In genomic region chr4:43591961-43592360, GRCm38 (mm10) we compare ENCODE assay signal across 24 mouse cellular contexts. TPM values are rescaled to one million over a fixed set of nuclear protein-coding genes. Genes with fewer than 3 reads are reported as not detected.
A peak's percentile ranks its signal among the peaks of the same experiment; 100 is the strongest.
DNase-seq lines count a peak whose midpoint lies in the region; ATAC-seq and TF ChIP-seq lines count a peak whose summit lies in the region.
"Had no signal": no experiment of that assay in that cellular context is flagged by ENCODE, and none has a peak within 500 bp of the region (broad histone marks: within the 10 kb centered on the region; RNA-seq: fewer than 3 reads in every experiment).

No protein-coding gene starts in this region.

- no peak for TF ChIP-seq EP300 in liver, postnatal 0 days (IDR thresholded peaks at IDR 0.05; ENCODE audit: low read depth)

- H3K27ac ChIP-seq in liver, embryonic 11.5 days (ENCODE audit: low read depth, low read length) = no peak overlapping the region
- no peak overlapping the region for H3K27ac ChIP-seq in liver, postnatal 0 days (ENCODE audit: low read depth)
- no peak overlapping the region for H3K27ac ChIP-seq in midbrain, embryonic 11.5 days (ENCODE audit: low read depth, low read length)
- no peak overlapping the region for H3K27ac ChIP-seq in midbrain, embryonic 10.5 days (replicated peaks)
- H3K27ac ChIP-seq: embryonic facial prominence, embryonic 10.5 days; embryonic facial prominence, embryonic 12.5 days; forebrain, embryonic 13.5 days; forebrain, embryonic 15.5 days had no signal

- H3K4me1 ChIP-seq in liver, embryonic 11.5 days (replicated peaks; ENCODE audit: control insufficient read depth, insufficient read depth, low read length) = peaks cover 9% of the 10 kb centered on the region
- H3K4me1 ChIP-seq in liver, postnatal 0 days (ENCODE audit: insufficient read depth) = no peaks in the 10 kb centered on the region
- H3K4me1 ChIP-seq in midbrain, embryonic 11.5 days (ENCODE audit: control insufficient read depth, insufficient read depth, low read length) = no peaks in the 10 kb centered on the region
- peaks cover 5% of the 10 kb centered on the region; the same call in 1 of the 2 replicates for H3K4me1 ChIP-seq in midbrain, embryonic 10.5 days
- H3K4me1 ChIP-seq: embryonic facial prominence, embryonic 12.5 days; forebrain, embryonic 13.5 days; forebrain, embryonic 15.5 days had no signal

- ATAC-seq in liver, embryonic 11.5 days (replicated peaks; ENCODE audit: low FRiP score) = no peak
- no peak for ATAC-seq in liver, postnatal 0 days
- ATAC-seq in midbrain, embryonic 11.5 days (ENCODE audit: low FRiP score) = no peak
- ATAC-seq: activated CD4-positive, CD25-positive, alpha-beta regulatory T cell, adult 4 months; CD4-positive, CD25-positive, alpha-beta regulatory T cell, adult 4 months; forebrain, embryonic 13.5 days; forebrain, embryonic 15.5 days; Patski had no signal

- no peak overlapping the region for H3K9ac ChIP-seq in liver, embryonic 11.5 days (ENCODE audit: low read depth, low read length)
- H3K9ac ChIP-seq in liver, postnatal 0 days (replicated peaks) = no peak overlapping the region
- H3K9ac ChIP-seq in midbrain, embryonic 11.5 days (ENCODE audit: low read length) = no peak overlapping the region
- H3K9ac ChIP-seq: embryonic facial prominence, embryonic 12.5 days; forebrain, embryonic 13.5 days; forebrain, embryonic 15.5 days had no signal

- peak; percentile 64 for DNase-seq in heart, adult 11 months
- DNase-seq in heart, adult 9 months (ENCODE audit: low spot score in 2 of 2) = no peak
- DNase-seq in liver, embryonic 11.5 days (ENCODE audit: low spot score) = peak; percentile 22
- DNase-seq in liver, postnatal 0 days = no peak
- peak; percentile 69 for DNase-seq in midbrain, embryonic 11.5 days (ENCODE audit: low spot score, missing footprints)
- DNase-seq in midbrain, embryonic 10.5 days (ENCODE audit: low spot score) = no peak
- DNase-seq: adrenal gland, adult 8-10 months; adrenal gland, postnatal 14 days; adrenal gland, postnatal 36 days; B cell, adult 2 months; cerebellum, adult 11-12 months; cerebellum, adult 2 months; cerebellum, adult 9-10 months; cerebellum, postnatal 10 days; cerebellum, postnatal 25 days had no signal

- no peaks in the 10 kb centered on the region; the same call in 1 of the 2 replicates for H3K27me3 ChIP-seq in liver, embryonic 11.5 days (replicated peaks; ENCODE audit: control insufficient read depth, insufficient read depth, low read length)
- H3K27me3 ChIP-seq in liver, postnatal 0 days (ENCODE audit: insufficient read depth, low read length) = no peaks in the 10 kb centered on the region
- H3K27me3 ChIP-seq in midbrain, embryonic 11.5 days (ENCODE audit: control insufficient read depth, insufficient read depth, low read length) = no peaks in the 10 kb centered on the region
- H3K27me3 ChIP-seq in midbrain, embryonic 10.5 days (ENCODE audit: low read depth, poor library complexity, severe bottlenecking) = no peaks in the 10 kb centered on the region
- H3K27me3 ChIP-seq: CH12.LX; embryonic facial prominence, embryonic 12.5 days; forebrain, embryonic 13.5 days; forebrain, embryonic 15.5 days had no signal

- no peak overlapping the region for H3K4me2 ChIP-seq in liver, embryonic 11.5 days
- H3K4me2 ChIP-seq in liver, postnatal 0 days (ENCODE audit: low read depth, low read length) = no peak overlapping the region
- H3K4me2 ChIP-seq in midbrain, embryonic 11.5 days = no peak overlapping the region
- H3K4me2 ChIP-seq: embryonic facial prominence, embryonic 12.5 days; forebrain, embryonic 13.5 days; forebrain, embryonic 15.5 days had no signal

- TF ChIP-seq CTCF in liver, postnatal 0 days (IDR thresholded peaks at IDR 0.05; ENCODE audit: low read depth) = no peak

- 72% methylated on average over 3 of the region's 3 CpGs for WGBS in liver, embryonic 11.5 days
- WGBS in liver, postnatal 0 days (ENCODE audit: insufficient replicate concordance) = 75% methylated on average over 3 of the region's 3 CpGs
- 82% methylated on average over 3 of the region's 3 CpGs for WGBS in midbrain, embryonic 11.5 days
- WGBS in midbrain, embryonic 10.5 days = 75% methylated on average over 3 of the region's 3 CpGs

- H3K9me3 ChIP-seq in liver, embryonic 11.5 days (ENCODE audit: control insufficient read depth, low read length) = no peaks in the 10 kb centered on the region
- no peaks in the 10 kb centered on the region for H3K9me3 ChIP-seq in liver, postnatal 0 days (ENCODE audit: low read length)
- H3K9me3 ChIP-seq in midbrain, embryonic 11.5 days (ENCODE audit: control insufficient read depth, low read length) = no peaks in the 10 kb centered on the region
- no peaks in the 10 kb centered on the region for H3K9me3 ChIP-seq in midbrain, embryonic 10.5 days (replicated peaks)
- H3K9me3 ChIP-seq: embryonic facial prominence, embryonic 10.5 days; embryonic facial prominence, embryonic 12.5 days; forebrain, embryonic 13.5 days; forebrain, embryonic 15.5 days; G1E had no signal

- H3K4me3 ChIP-seq in liver, embryonic 11.5 days (ENCODE audit: low read depth, low read length) = no peak overlapping the region
- H3K4me3 ChIP-seq in liver, postnatal 0 days (ENCODE audit: low read depth, low read length) = no peak overlapping the region
- no peak overlapping the region for H3K4me3 ChIP-seq in midbrain, embryonic 11.5 days (ENCODE audit: low read depth, low read length)
- no peak overlapping the region for H3K4me3 ChIP-seq in midbrain, embryonic 10.5 days
- H3K4me3 ChIP-seq: embryonic facial prominence, embryonic 10.5 days; embryonic facial prominence, embryonic 12.5 days; forebrain, embryonic 13.5 days; forebrain, embryonic 15.5 days had no signal

- H3K36me3 ChIP-seq in liver, embryonic 11.5 days (ENCODE audit: control insufficient read depth, insufficient read depth, low read length) = no peaks in the 10 kb centered on the region
- no peaks in the 10 kb centered on the region for H3K36me3 ChIP-seq in liver, postnatal 0 days (replicated peaks; ENCODE audit: insufficient read depth, low read length)
- H3K36me3 ChIP-seq in midbrain, embryonic 11.5 days (ENCODE audit: control insufficient read depth, insufficient read depth, low read length) = no peaks in the 10 kb centered on the region
- H3K36me3 ChIP-seq in midbrain, embryonic 10.5 days = no peaks in the 10 kb centered on the region
- H3K36me3 ChIP-seq: embryonic facial prominence, embryonic 10.5 days; embryonic facial prominence, embryonic 12.5 days; forebrain, embryonic 15.5 days had no signal

RNA-seq across cellular contexts. Expression of gene Msmp, which starts 7.7 kb away (rescaled TPM):
- 0.75 and 2.2 TPM in 2 replicates for polyA plus RNA-seq in liver, embryonic 11.5 days (2014; fragmentation: Nextera tagmentation; extraction: Ambion mirVana)
- polyA plus RNA-seq in liver, postnatal 0 days (2015; fragmentation: Nextera tagmentation; extraction: Ambion mirVana) = 0.96 TPM in 1 of 2 replicates, not detected in the other
- polyA plus RNA-seq in midbrain, embryonic 11.5 days (2014; fragmentation: Nextera tagmentation; extraction: Ambion mirVana) = 0.63 TPM in 1 of 2 replicates, not detected in the other
- 0.32 and 0.74 TPM in 2 replicates for polyA plus RNA-seq in midbrain, embryonic 10.5 days (2016; fragmentation: Nextera tagmentation; extraction: Ambion mirVana)
- polyA plus RNA-seq: activated CD4-positive, CD25-positive, alpha-beta regulatory T cell, adult 4 months; CD4-positive, CD25-positive, alpha-beta regulatory T cell, adult 4 months; cerebellum, adult 2 months; G1E; Patski had no signal

RNA-seq across cellular contexts. Expression of gene Gba2, which starts 13.3 kb away (rescaled TPM):
- 18.8 and 20.3 TPM in 2 replicates for polyA plus RNA-seq in liver, embryonic 11.5 days (2014; fragmentation: Nextera tagmentation; extraction: Ambion mirVana)
- polyA plus RNA-seq in liver, postnatal 0 days (2015; fragmentation: Nextera tagmentation; extraction: Ambion mirVana) = 7.3 and 8.4 TPM in 2 replicates
- 24.5 and 26.1 TPM in 2 replicates for polyA plus RNA-seq in midbrain, embryonic 11.5 days (2014; fragmentation: Nextera tagmentation; extraction: Ambion mirVana)
- polyA plus RNA-seq in midbrain, embryonic 10.5 days (2016; fragmentation: Nextera tagmentation; extraction: Ambion mirVana) = 26.7 and 31.6 TPM in 2 replicates

RNA-seq across cellular contexts. Expression of gene Rgp1, which starts 13.4 kb away (rescaled TPM):
- 18.4 and 22.9 TPM in 2 replicates for polyA plus RNA-seq in liver, embryonic 11.5 days (2014; fragmentation: Nextera tagmentation; extraction: Ambion mirVana)
- polyA plus RNA-seq in liver, postnatal 0 days (2015; fragmentation: Nextera tagmentation; extraction: Ambion mirVana) = 6.3 and 7.3 TPM in 2 replicates
- 22.0 and 25.2 TPM in 2 replicates for polyA plus RNA-seq in midbrain, embryonic 11.5 days (2014; fragmentation: Nextera tagmentation; extraction: Ambion mirVana)
- 20.7 and 21.0 TPM in 2 replicates for polyA plus RNA-seq in midbrain, embryonic 10.5 days (2016; fragmentation: Nextera tagmentation; extraction: Ambion mirVana)

RNA-seq across cellular contexts. Expression of gene Tln1, which starts 29.5 kb away (rescaled TPM):
- 66.4 and 68.4 TPM in 2 replicates for polyA plus RNA-seq in liver, embryonic 11.5 days (2014; fragmentation: Nextera tagmentation; extraction: Ambion mirVana)
- 30.0 and 34.2 TPM in 2 replicates for polyA plus RNA-seq in liver, postnatal 0 days (2015; fragmentation: Nextera tagmentation; extraction: Ambion mirVana)
- polyA plus RNA-seq in midbrain, embryonic 11.5 days (2014; fragmentation: Nextera tagmentation; extraction: Ambion mirVana) = 38.4 and 40.4 TPM in 2 replicates
- 43.3 and 47.2 TPM in 2 replicates for polyA plus RNA-seq in midbrain, embryonic 10.5 days (2016; fragmentation: Nextera tagmentation; extraction: Ambion mirVana)

RNA-seq across cellular contexts. Expression of gene Creb3, which starts 29.8 kb away (rescaled TPM):
- 29.6 and 31.3 TPM in 2 replicates for polyA plus RNA-seq in liver, embryonic 11.5 days (2014; fragmentation: Nextera tagmentation; extraction: Ambion mirVana)
- polyA plus RNA-seq in liver, postnatal 0 days (2015; fragmentation: Nextera tagmentation; extraction: Ambion mirVana) = 36.2 and 41.2 TPM in 2 replicates
- polyA plus RNA-seq in midbrain, embryonic 11.5 days (2014; fragmentation: Nextera tagmentation; extraction: Ambion mirVana) = 46.4 and 54.5 TPM in 2 replicates
- polyA plus RNA-seq in midbrain, embryonic 10.5 days (2016; fragmentation: Nextera tagmentation; extraction: Ambion mirVana) = 43.1 and 49.1 TPM in 2 replicates

Comparison
In these comparisons a context has a peak if more than half of its experiments do, and no peak if none do; other contexts are left out.
1. DNase-seq: peak in heart, adult 11 months (single experiment), liver, embryonic 11.5 days (single experiment) and midbrain, embryonic 11.5 days (single experiment); none in heart, adult 9 months (0 of 2), liver, postnatal 0 days (single experiment) and midbrain, embryonic 10.5 days (single experiment).